Mouse (Mus musculus) limb, embryonic 11.5 days (tissue): Measurements from ENCODE around the gene Fancc. TPM values are rescaled to one million over a fixed set of nuclear protein-coding genes. Genes with fewer than 3 reads are reported as not detected.
"Not testable (repeated sequence)": the region's sequence is repeated elsewhere in the genome, so short reads cannot be mapped to it uniquely, and the experiment has no call there.

Source experiments
- ATAC-seq: fragments of 200-750 bp; cut with Nextera tagmentation; 2 replicates; pipeline ENCODE4 v1.8.0; 2017; ENCODE audit warnings: low read depth; ENCODE audit not compliant: insufficient number of reproducible peaks, low FRiP score, low TSS enrichment
- DNase-seq: peaks from one replicate; pipeline ENCODE4 v3.0.0-alpha.2; 2015; ENCODE audit warnings: low spot score
- H3K27ac ChIP-seq: fragments of 300-500 bp; sonication (generic); replicated peaks from 2 replicates; pipeline ENCODE4 v1.5.1; 2014; ENCODE audit warnings: low read depth, mild to moderate bottlenecking, low read length
- H3K27me3 ChIP-seq: fragments of 300-500 bp; sonication (generic); 2 replicates; pipeline ENCODE4 v1.6.1; 2014; ENCODE audit warnings: mild to moderate bottlenecking, low read length, mixed read lengths; ENCODE audit not compliant: control insufficient read depth, insufficient read depth
- H3K36me3 ChIP-seq: fragments of 300-500 bp; sonication (generic); 2 replicates; pipeline ENCODE4 v1.6.1; 2014; ENCODE audit warnings: mild to moderate bottlenecking, low read length, moderate library complexity, mixed read lengths; ENCODE audit not compliant: control insufficient read depth, insufficient read depth
- H3K4me1 ChIP-seq: fragments of 300-500 bp; sonication (generic); 2 replicates; pipeline ENCODE4 v1.6.1; 2014; ENCODE audit warnings: low read length, mixed read lengths; ENCODE audit not compliant: control insufficient read depth, insufficient read depth
- H3K4me2 ChIP-seq: fragments of 300-500 bp; sonication (generic); 2 replicates; pipeline ENCODE4 v1.6.1; 2014; ENCODE audit warnings: low read depth, mild to moderate bottlenecking, moderate library complexity; ENCODE audit not compliant: severe bottlenecking
- H3K4me3 ChIP-seq: fragments of 300-500 bp; sonication (generic); 2 replicates; pipeline ENCODE4 v1.5.1; 2014; ENCODE audit warnings: low read depth, low read length
- H3K9ac ChIP-seq: fragments of 300-500 bp; sonication (generic); 2 replicates; pipeline ENCODE4 v1.6.1; 2014; ENCODE audit warnings: mild to moderate bottlenecking, low read length
- H3K9me3 ChIP-seq: fragments of 300-500 bp; sonication (generic); 2 replicates; pipeline ENCODE4 v1.6.1; 2016; ENCODE audit warnings: low read length; ENCODE audit not compliant: control insufficient read depth
- WGBS: fragments of 180-500 bp; shearing (Covaris S2); extraction: QIAGEN DNeasy Blood & Tissue Kit; methylation state at CpG from one replicate; pipeline ENCODE4 v1.1.7; 2014; 5-methylcytosine and 5-hydroxymethylcytosine counted together
- polyA plus RNA-seq: library from polyadenylated mRNA; unstranded; fragments of >200 nt; fragmentation: Nextera tagmentation; extraction: Ambion mirVana; gene quantifications from 2 replicates; pipeline ENCODE4 v1.2.1, GENCODE M21; 2014

Fancc gene
- polyA plus RNA-seq, 1 experiment from 2014 or later, result 25.5 TPM

- Histone ChIP-seq H3K9me3 (no peaks in the 10 kb centered on the region), H3K36me3 (peaks cover 2% of the 10 kb centered on the region), H3K4me3 (no peak overlapping the region), H3K27ac (no peak overlapping the region), H3K4me1 (peaks cover 15% of the 10 kb centered on the region), H3K9ac (no peak overlapping the region), H3K4me2 (no peak overlapping the region), H3K27me3 (no peaks in the 10 kb centered on the region)
- no peak for ATAC-seq
- 90% methylated on average over 6 of the region's 6 CpGs for WGBS
- DNase-seq, result no peak
Measured at GRCm38 (mm10) chr13:63322756-63323155, 174.3 kb downstream of the Fancc start.

- Histone ChIP-seq H3K9me3 (no peaks in the 10 kb centered on the region), H3K4me2 (no peak overlapping the region), H3K9ac (no peak overlapping the region), H3K36me3 (peaks cover 2% of the 10 kb centered on the region), H3K27ac (no peak overlapping the region), H3K4me1 (peaks cover 15% of the 10 kb centered on the region), H3K27me3 (no peaks in the 10 kb centered on the region), H3K4me3 (no peak overlapping the region)
- ATAC-seq (no peak), DNase-seq (no peak)
- WGBS, result 75% methylated on average over 5 of the region's 5 CpGs
Measured at GRCm38 (mm10) chr13:63321689-63322088, 175.4 kb downstream of the Fancc start.

GRCm38 (mm10) chr13:63319814-63320213, 177.3 kb downstream of the Fancc start:
- H3K27ac ChIP-seq, result no peak overlapping the region
- ATAC-seq (no peak), DNase-seq (no peak)
- no peaks in the 10 kb centered on the region; the same call in 1 of the 2 replicates for H3K36me3 ChIP-seq
- H3K9me3 ChIP-seq, result no peaks in the 10 kb centered on the region
- H3K4me2 ChIP-seq, result no peak overlapping the region
- WGBS, result 96% methylated on average over 7 of the region's 7 CpGs
- H3K27me3 ChIP-seq, result no peaks in the 10 kb centered on the region
- no peak overlapping the region for H3K4me3 ChIP-seq
- no peak overlapping the region for H3K9ac ChIP-seq
- H3K4me1 ChIP-seq, result peaks cover 12% of the 10 kb centered on the region

- H3K36me3 ChIP-seq, result no peaks in the 10 kb centered on the region; the same call in 1 of the 2 replicates
- ATAC-seq, result no peak
- no peak for DNase-seq
- H3K9ac ChIP-seq, result no peak overlapping the region
- H3K4me1 ChIP-seq, result peaks cover 4% of the 10 kb centered on the region; the same call in 1 of the 2 replicates
- no peaks in the 10 kb centered on the region for H3K27me3 ChIP-seq
- no peak overlapping the region for H3K4me3 ChIP-seq
- no peaks in the 10 kb centered on the region for H3K9me3 ChIP-seq
- H3K27ac ChIP-seq, result no peak overlapping the region
- 54% methylated on average over 7 of the region's 7 CpGs for WGBS
- H3K4me2 ChIP-seq, result no peak overlapping the region
Measured at GRCm38 (mm10) chr13:63317681-63318104, 179.4 kb downstream of the Fancc start.

- no peak overlapping the region for H3K4me3 ChIP-seq
- WGBS, result 95% methylated on average over 5 of the region's 5 CpGs
Measured at GRCm38 (mm10) chr13:63316407-63316806, 180.7 kb downstream of the Fancc start.

GRCm38 (mm10) chr13:63315777-63316176, 181.3 kb downstream of the Fancc start:
- WGBS, result 95% methylated on average over 6 of the region's 6 CpGs
- Histone ChIP-seq H3K27ac (no peak overlapping the region), H3K4me3 (no peak overlapping the region), H3K4me2 (no peak overlapping the region), H3K9ac (no peak overlapping the region), H3K27me3 (no peaks in the 10 kb centered on the region), H3K36me3 (no peaks in the 10 kb centered on the region; the same call in 1 of the 2 replicates), H3K9me3 (no peaks in the 10 kb centered on the region), H3K4me1 (no peaks in the 10 kb centered on the region)
- ATAC-seq (no peak), DNase-seq (no peak)

More at GRCm38 (mm10) chr13:63316407-63316806, 180.7 kb downstream of the Fancc start:
- Histone ChIP-seq H3K4me1 (no peaks in the 10 kb centered on the region), H3K36me3 (no peaks in the 10 kb centered on the region; the same call in 1 of the 2 replicates), H3K9ac (no peak overlapping the region), H3K27ac (no peak overlapping the region), H3K27me3 (no peaks in the 10 kb centered on the region), H3K4me2 (no peak overlapping the region), H3K9me3 (no peaks in the 10 kb centered on the region)
- DNase-seq (no peak), ATAC-seq (no peak)

GRCm38 (mm10) chr13:63315111-63315510, 182.0 kb downstream of the Fancc start:
- WGBS, result 86% methylated on average over 3 of the region's 4 CpGs
- H3K4me3 ChIP-seq, ATAC-seq: not testable (repeated sequence)

GRCm38 (mm10) chr13:63314608-63314920, 182.5 kb downstream of the Fancc start:
- WGBS, result 83% methylated on average over 4 of the region's 4 CpGs
- Histone ChIP-seq H3K9me3 (no peaks in the 10 kb centered on the region), H3K4me2 (no peak overlapping the region), H3K36me3 (no peaks in the 10 kb centered on the region), H3K4me1 (no peaks in the 10 kb centered on the region), H3K27ac (no peak overlapping the region), H3K4me3 (no peak overlapping the region), H3K9ac (no peak overlapping the region), H3K27me3 (no peaks in the 10 kb centered on the region)
- DNase-seq (no peak), ATAC-seq (no peak)

More at GRCm38 (mm10) chr13:63315111-63315510, 182.0 kb downstream of the Fancc start:
- not testable (repeated sequence) for H3K4me2 ChIP-seq, H3K27ac ChIP-seq, DNase-seq, H3K9me3 ChIP-seq, H3K27me3 ChIP-seq, H3K36me3 ChIP-seq, H3K9ac ChIP-seq, H3K4me1 ChIP-seq
